Comparison of ENCODE assay signal across 37 mouse cellular contexts in the genomic region with DNA sequence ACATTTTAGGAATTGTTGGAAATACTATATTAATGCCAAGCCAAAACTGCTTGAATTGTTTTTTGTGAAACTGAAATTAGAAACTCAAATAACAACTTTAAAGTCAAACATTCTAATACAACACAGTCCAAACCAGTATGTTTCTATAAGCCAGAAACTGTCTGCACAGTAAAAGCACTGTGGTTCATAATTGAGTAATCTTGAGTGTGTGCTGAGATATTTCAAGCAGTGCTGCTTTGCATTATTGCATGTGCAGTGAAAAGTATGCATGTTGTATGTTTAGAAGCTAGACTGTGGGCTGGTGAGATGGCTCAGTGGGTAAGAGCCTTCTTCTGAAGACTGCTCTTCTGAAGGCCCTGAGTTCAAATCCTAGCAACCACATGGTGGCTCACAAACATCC. TPM values are rescaled to one million over a fixed set of nuclear protein-coding genes. Genes with fewer than 3 reads are reported as not detected.
"Had no signal": no experiment of that assay in that cellular context is flagged by ENCODE, and none has a peak within 500 bp of the region (broad histone marks: within the 10 kb centered on the region; RNA-seq: fewer than 3 reads in every experiment).

No protein-coding gene starts in this region.

- DNase-seq: heart, postnatal 14 days; heart, postnatal 36 days; heart, postnatal 4 days; kidney, adult 11 months; kidney, adult 18-20 months; kidney, adult 9 months; kidney, postnatal 14 days; kidney, postnatal 25 days; layer of hippocampus, adult 9-11 months; layer of hippocampus, postnatal 36 days had no signal

- H3K4me2 ChIP-seq: heart, embryonic 11.5 days; heart, embryonic 12.5 days; heart, embryonic 13.5 days; heart, embryonic 15.5 days; hindbrain, embryonic 12.5 days; hindbrain, embryonic 13.5 days; hindbrain, embryonic 14.5 days; hindbrain, embryonic 15.5 days; intestine, embryonic 15.5 days; kidney, embryonic 15.5 days had no signal

- H3K9me3 ChIP-seq: heart, embryonic 10.5 days; heart, embryonic 12.5 days; heart, embryonic 13.5 days; heart, embryonic 15.5 days; hindbrain, embryonic 12.5 days; hindbrain, embryonic 13.5 days; hindbrain, embryonic 15.5 days; intestine, embryonic 15.5 days; kidney, embryonic 15.5 days had no signal

- H3K27ac ChIP-seq: heart, embryonic 10.5 days; heart, embryonic 13.5 days; heart, embryonic 15.5 days; hindbrain, embryonic 10.5 days; hindbrain, embryonic 12.5 days; hindbrain, embryonic 13.5 days; hindbrain, embryonic 14.5 days; hindbrain, embryonic 15.5 days; hindbrain, postnatal 0 days; intestine, embryonic 15.5 days; kidney, embryonic 15.5 days; kidney, postnatal 0 days; layer of hippocampus, adult 2 months had no signal

- H3K4me3 ChIP-seq: heart, embryonic 10.5 days; heart, embryonic 12.5 days; heart, embryonic 13.5 days; heart, embryonic 15.5 days; hindbrain, embryonic 10.5 days; hindbrain, embryonic 12.5 days; hindbrain, embryonic 13.5 days; hindbrain, embryonic 15.5 days; intestine, embryonic 15.5 days; kidney, embryonic 15.5 days; layer of hippocampus, adult 2 months had no signal

- H3K27me3 ChIP-seq: heart, embryonic 12.5 days; heart, embryonic 13.5 days; heart, embryonic 15.5 days; hindbrain, embryonic 12.5 days; hindbrain, embryonic 13.5 days; hindbrain, embryonic 15.5 days; intestine, embryonic 15.5 days; kidney, embryonic 15.5 days had no signal

- ATAC-seq: hindbrain, embryonic 16.5 days; hindbrain, postnatal 0 days; inflammation-experienced regulatory T-cells, adult 6 months; intestine, embryonic 15.5 days; intestine, embryonic 16.5 days; intestine, postnatal 0 days had no signal

- H3K36me3 ChIP-seq: heart, embryonic 15.5 days; hindbrain, embryonic 15.5 days; intestine, embryonic 15.5 days had no signal

- H3K4me1 ChIP-seq: intestine, embryonic 15.5 days had no signal

- H3K9ac ChIP-seq: heart, embryonic 12.5 days; heart, embryonic 13.5 days; heart, embryonic 15.5 days; hindbrain, embryonic 12.5 days; hindbrain, embryonic 13.5 days; hindbrain, embryonic 14.5 days; hindbrain, embryonic 15.5 days; intestine, embryonic 15.5 days; kidney, embryonic 15.5 days had no signal

RNA-seq across cellular contexts. Expression of a gene that starts 47.7 kb away (rescaled TPM):
- total RNA-seq: heart, postnatal 14 days; hematopoietic stem cell, adult 5-6 weeks; hindbrain, postnatal 0 days had no signal
- polyA plus RNA-seq: heart, embryonic 10.5 days; heart, embryonic 11.5 days; heart, embryonic 12.5 days; heart, embryonic 13.5 days; heart, embryonic 14.5 days; heart, embryonic 15.5 days; heart, embryonic 16.5 days; heart, postnatal 0 days; hindbrain, embryonic 10.5 days; hindbrain, embryonic 11.5 days; hindbrain, embryonic 12.5 days; hindbrain, embryonic 13.5 days; hindbrain, embryonic 14.5 days; hindbrain, embryonic 16.5 days; hindbrain, postnatal 0 days; inflammation-experienced regulatory T-cells, adult 6 months; intestine, embryonic 14.5 days; intestine, embryonic 15.5 days; intestine, embryonic 16.5 days; intestine, postnatal 0 days; kidney, adult 2 months; kidney, embryonic 14.5 days; kidney, embryonic 15.5 days; kidney, postnatal 0 days had no signal
